In the genomic region with DNA sequence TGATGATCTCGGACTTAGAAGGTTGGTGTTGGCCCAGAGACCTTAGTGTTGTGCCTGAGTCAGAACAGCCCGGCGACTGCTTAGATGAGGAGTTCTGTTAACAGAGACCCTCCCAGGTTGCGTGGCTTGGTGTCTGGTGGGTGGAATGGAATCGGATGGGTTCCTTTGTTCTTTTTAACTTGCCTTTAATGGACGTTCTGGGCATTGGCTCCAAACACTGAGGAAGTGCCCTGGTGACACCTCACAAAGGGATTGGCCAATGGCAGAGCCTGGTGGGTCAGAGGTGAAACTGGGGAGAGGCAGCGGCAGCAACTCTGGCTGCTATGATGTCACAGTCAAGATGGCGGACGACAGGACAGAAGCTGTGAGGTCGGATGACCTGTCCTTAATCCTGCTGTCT, we compare ENCODE assay signal across 21 mouse cellular contexts.
A peak's percentile ranks its signal among the peaks of the same experiment; 100 is the strongest.
DNase-seq lines count a peak whose midpoint lies in the region; ATAC-seq and TF ChIP-seq lines count a peak whose summit lies in the region.
"Had no signal": no experiment of that assay in that cellular context is flagged by ENCODE, and none has a peak within 500 bp of the region (broad histone marks: within the 10 kb centered on the region; RNA-seq: fewer than 3 reads in every experiment).

No protein-coding gene starts in this region.

- ATAC-seq in forebrain, postnatal 0 days: no peak
- ATAC-seq: activated CD4-positive, CD25-positive, alpha-beta regulatory T cell, adult 4 months; CD4-positive, CD25-positive, alpha-beta regulatory T cell, adult 4 months; forebrain, embryonic 13.5 days; forebrain, embryonic 15.5 days had no signal

- H3K27ac ChIP-seq in testis, adult 2 months (ENCODE audit: control insufficient read depth, insufficient read depth, low read depth, low read length): peak overlapping the region; percentile 86
- no peak overlapping the region for H3K27ac ChIP-seq in forebrain, postnatal 0 days (ENCODE audit: low read depth, low read length)
- H3K27ac ChIP-seq: embryonic facial prominence, embryonic 10.5 days; embryonic facial prominence, embryonic 12.5 days; forebrain, embryonic 13.5 days; forebrain, embryonic 15.5 days had no signal

- TF ChIP-seq CTCF in testis, adult 2 months (IDR thresholded peaks at IDR 0.05; ENCODE audit: control insufficient read depth, insufficient read depth, insufficient replicate concordance, low read depth, low read length): no peak
- TF ChIP-seq CTCF in forebrain, postnatal 0 days (IDR thresholded peaks at IDR 0.05; ENCODE audit: low read depth): no peak

- DNase-seq in testis, postnatal 10 days (ENCODE audit: low spot score): no peak
- DNase-seq in WW6 (ENCODE audit: low read depth, low spot score): peak; percentile 39
- DNase-seq in forebrain, postnatal 0 days: no peak
- no peak for DNase-seq in gastrocnemius, postnatal 36 days
- DNase-seq: adrenal gland, adult 8-10 months; adrenal gland, postnatal 14 days; adrenal gland, postnatal 36 days; B cell, adult 2 months; cerebellum, adult 11-12 months; cerebellum, adult 2 months; cerebellum, adult 9-10 months; cerebellum, postnatal 10 days; cerebellum, postnatal 25 days had no signal

- peak; percentile 44; the same call in 1 of the 2 replicates for TF ChIP-seq POLR2A in testis, adult 2 months (IDR thresholded peaks at IDR 0.05; ENCODE audit: control insufficient read depth, low read depth, low read length)

- peak overlapping the region; percentile 50 for H3K4me3 ChIP-seq in testis, adult 2 months (ENCODE audit: control insufficient read depth, low read depth, low read length)
- no peak overlapping the region for H3K4me3 ChIP-seq in forebrain, postnatal 0 days (ENCODE audit: low read depth, low read length)
- H3K4me3 ChIP-seq: embryonic facial prominence, embryonic 10.5 days; embryonic facial prominence, embryonic 12.5 days; forebrain, embryonic 13.5 days; forebrain, embryonic 15.5 days had no signal

- H3K27me3 ChIP-seq in testis, adult 2 months (ENCODE audit: control insufficient read depth, insufficient read depth, low read length): no peaks in the 10 kb centered on the region
- no peaks in the 10 kb centered on the region for H3K27me3 ChIP-seq in forebrain, postnatal 0 days (ENCODE audit: insufficient read depth, low read length)
- H3K27me3 ChIP-seq: CH12.LX; embryonic facial prominence, embryonic 12.5 days; forebrain, embryonic 13.5 days; forebrain, embryonic 15.5 days had no signal

- intact Hi-C loops in gastrocnemius, postnatal 36 days (cut with DNase I): no loop called here

- no peak overlapping the region for H3K9ac ChIP-seq in forebrain, postnatal 0 days
- H3K9ac ChIP-seq: embryonic facial prominence, embryonic 12.5 days; forebrain, embryonic 13.5 days; forebrain, embryonic 15.5 days had no signal

- H3K9me3 ChIP-seq in forebrain, postnatal 0 days (ENCODE audit: low read length): no peaks in the 10 kb centered on the region
- H3K9me3 ChIP-seq: embryonic facial prominence, embryonic 10.5 days; embryonic facial prominence, embryonic 12.5 days; forebrain, embryonic 13.5 days; forebrain, embryonic 15.5 days had no signal

- peaks cover 9% of the 10 kb centered on the region for H3K36me3 ChIP-seq in testis, adult 2 months (ENCODE audit: control insufficient read depth, insufficient read depth, low read length)
- peaks cover 97% of the 10 kb centered on the region for H3K36me3 ChIP-seq in forebrain, postnatal 0 days (ENCODE audit: insufficient read depth)

- H3K4me2 ChIP-seq in forebrain, postnatal 0 days (ENCODE audit: low read depth): no peak overlapping the region
- H3K4me2 ChIP-seq: embryonic facial prominence, embryonic 12.5 days; forebrain, embryonic 13.5 days; forebrain, embryonic 15.5 days had no signal

- WGBS in forebrain, postnatal 0 days: 90% methylated on average over 10 of the region's 10 CpGs

- H3K4me1 ChIP-seq in testis, adult 2 months (ENCODE audit: control insufficient read depth, insufficient read depth, low read length): no peaks in the 10 kb centered on the region
- no peaks in the 10 kb centered on the region for H3K4me1 ChIP-seq in forebrain, postnatal 0 days (ENCODE audit: insufficient read depth)
- H3K4me1 ChIP-seq: embryonic facial prominence, embryonic 12.5 days; forebrain, embryonic 13.5 days; forebrain, embryonic 15.5 days had no signal
